Mouse (Mus musculus): ENCODE measurements around the gene Preb. TPM values are rescaled to one million over a fixed set of nuclear protein-coding genes. Genes with fewer than 3 reads are reported as not detected.

Preb gene
- total RNA-seq, 2 experiments from 2014 or later = 45.2 to 53.5 TPM

DNA sequence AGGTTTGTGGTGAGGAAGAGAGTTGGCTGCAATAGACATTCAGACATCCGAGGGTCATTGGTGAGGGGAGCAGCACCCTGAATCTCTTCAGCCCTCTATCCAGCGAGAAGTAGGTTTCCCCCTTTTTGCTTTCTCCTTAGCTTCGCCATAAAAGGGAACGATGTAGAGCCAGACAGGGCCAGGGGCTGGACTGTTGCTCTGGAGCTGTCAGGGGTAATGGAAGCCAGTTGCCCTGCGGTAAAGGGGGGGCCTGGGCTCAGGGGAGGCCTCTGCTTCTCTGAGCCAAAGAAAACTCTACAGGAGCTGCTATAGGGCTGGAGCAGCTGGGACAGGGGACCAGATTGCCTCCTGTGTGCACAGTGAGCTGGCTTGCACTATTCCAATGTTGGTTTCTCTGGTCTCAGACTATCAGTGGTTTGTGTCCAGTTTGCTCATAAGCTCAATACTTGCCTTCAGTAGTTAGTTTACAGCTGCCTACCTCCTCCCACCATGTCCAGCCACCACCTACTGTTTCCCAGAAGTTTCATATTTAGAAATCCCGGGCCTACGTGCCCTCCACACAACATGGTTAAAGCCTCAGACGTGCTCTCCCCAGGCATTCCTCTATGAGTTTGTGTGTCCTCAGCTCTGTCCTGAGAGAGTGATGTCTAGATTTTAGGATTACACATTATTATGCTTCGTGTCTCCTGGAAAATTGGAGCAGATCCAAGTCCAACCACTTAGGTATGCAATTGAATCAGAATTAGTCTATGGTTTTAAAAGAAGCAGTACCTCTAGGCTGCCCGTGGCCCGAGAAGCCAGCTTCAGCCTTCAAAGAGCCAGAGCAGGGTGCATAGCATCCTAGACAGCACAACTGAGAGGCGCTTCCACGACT is 51.5 kb downstream of the Preb start:
- ATAC-seq (replicated peaks; ENCODE audit: poor library complexity) = no peak

DNA sequence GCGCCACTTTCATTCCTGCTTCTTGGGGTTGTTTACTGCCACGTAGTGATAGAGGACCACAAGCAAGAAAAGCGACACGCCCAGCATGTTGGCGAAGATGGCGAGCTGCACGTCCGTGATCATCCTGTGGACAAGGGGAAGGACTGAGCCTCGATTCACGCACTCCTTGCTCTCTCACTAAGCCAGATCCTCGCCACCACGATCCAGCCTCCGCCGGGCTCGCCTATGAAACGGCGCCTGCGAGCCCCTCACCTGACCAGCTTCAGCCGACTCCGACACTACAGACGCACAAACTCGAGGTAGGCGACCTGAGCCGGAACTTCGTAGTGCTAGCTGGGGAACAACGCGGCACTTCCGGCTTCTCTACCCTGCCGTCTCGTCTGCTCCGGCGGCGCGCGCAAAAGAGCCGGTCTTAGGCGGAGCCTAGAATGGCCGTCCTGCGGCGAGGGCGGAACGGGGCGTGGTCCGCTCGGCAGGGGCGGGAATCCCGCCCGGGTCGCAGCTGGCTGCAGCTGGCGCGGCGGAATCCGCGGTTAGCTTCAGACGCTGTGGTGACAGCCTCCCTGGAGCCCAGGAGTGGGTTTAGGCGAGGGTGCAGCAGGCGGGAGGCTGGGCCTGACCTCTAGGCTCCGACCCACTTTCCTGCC is 52.6 kb downstream of the Preb start, which contains the start of gene Ost4:
Gene Ost4, minus strand, starts transcription at position 376 of the 647 bp plus-strand sequence.
- peak; percentile 94 for ATAC-seq (replicated peaks; ENCODE audit: poor library complexity)

DNA sequence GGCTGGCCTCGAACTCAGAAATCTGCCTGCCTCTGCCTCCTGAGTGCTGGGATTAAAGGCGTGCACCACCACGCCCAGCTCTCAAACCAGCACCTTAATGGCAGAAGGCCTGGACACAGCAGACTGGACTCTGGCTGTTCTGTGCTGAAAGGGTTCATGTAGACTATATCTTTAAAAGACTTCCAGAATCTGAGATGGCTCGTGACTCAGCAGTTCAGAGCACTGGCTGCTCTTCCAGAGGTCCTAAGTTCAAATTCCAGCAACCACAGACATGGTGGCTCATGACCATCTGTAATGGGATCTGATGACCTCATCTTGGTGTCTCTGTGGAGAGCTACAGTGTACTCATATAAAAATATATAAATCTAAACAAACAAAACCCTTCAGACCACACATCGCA is 58.3 kb downstream of the Preb start:
- no peak for ATAC-seq (replicated peaks; ENCODE audit: poor library complexity)

Other genes starting within 250 kb of the Preb start
- not detected in 2 replicates for gene Dpysl5, start 248.8 kb downstream of the Preb start, total RNA-seq (2015)
- gene Dpysl5, start 248.8 kb downstream of the Preb start, total RNA-seq (2017) = not detected in 2 replicates
- 0.27 TPM in 1 of 2 replicates, not detected in the other for gene Mapre3, start 145.7 kb downstream of the Preb start, total RNA-seq (2015)
- gene Mapre3, start 145.7 kb downstream of the Preb start, total RNA-seq (2017) = not detected in 2 replicates
- gene Tmem214, start 92.3 kb downstream of the Preb start, total RNA-seq (2015) = 18.2 and 23.9 TPM in 2 replicates
- gene Tmem214, start 92.3 kb downstream of the Preb start, total RNA-seq (2017) = 20.9 and 38.4 TPM in 2 replicates
- 12.4 and 13.8 TPM in 2 replicates for gene Agbl5, start 71.7 kb downstream of the Preb start, total RNA-seq (2015)
- 7.7 and 8.4 TPM in 2 replicates for gene Agbl5, start 71.7 kb downstream of the Preb start, total RNA-seq (2017)
- gene Ost4, start 52.6 kb downstream of the Preb start, total RNA-seq (2015) = 439 and 494 TPM in 2 replicates
- gene Ost4, start 52.6 kb downstream of the Preb start, total RNA-seq (2017) = 259 and 297 TPM in 2 replicates
- 49.7 and 64.5 TPM in 2 replicates for gene Emilin1, start 47.0 kb downstream of the Preb start, total RNA-seq (2015)
- gene Emilin1, start 47.0 kb downstream of the Preb start, total RNA-seq (2017) = 98.6 and 99.3 TPM in 2 replicates
- 74.3 and 88.2 TPM in 2 replicates for gene Khk, start 38.9 kb downstream of the Preb start, total RNA-seq (2015)
- 62.2 and 82.9 TPM in 2 replicates for gene Khk, start 38.9 kb downstream of the Preb start, total RNA-seq (2017)
- gene Cgref1, start 14.8 kb downstream of the Preb start, total RNA-seq (2015) = not detected in 2 replicates
- 1.7 TPM in 1 of 2 replicates, not detected in the other for gene Cgref1, start 14.8 kb downstream of the Preb start, total RNA-seq (2017)
- gene Tcf23, start 8.3 kb upstream of the Preb start, total RNA-seq (2015) = 0.02 TPM in 1 of 2 replicates, not detected in the other
- gene Tcf23, start 8.3 kb upstream of the Preb start, total RNA-seq (2017) = not detected in 2 replicates
- 81.4 and 113 TPM in 2 replicates for gene Atraid, start 88.0 kb upstream of the Preb start, total RNA-seq (2015)
- gene Atraid, start 88.0 kb upstream of the Preb start, total RNA-seq (2017) = 64.1 and 66.4 TPM in 2 replicates
- 3.5 and 4.8 TPM in 2 replicates for gene Slc5a6, start 88.6 kb upstream of the Preb start, total RNA-seq (2015)
- 7.5 and 8.9 TPM in 2 replicates for gene Slc5a6, start 88.6 kb upstream of the Preb start, total RNA-seq (2017)
- 43.4 and 51.2 TPM in 2 replicates for gene Cad, start 94.4 kb upstream of the Preb start, total RNA-seq (2015)
- 28.6 and 28.9 TPM in 2 replicates for gene Cad, start 94.4 kb upstream of the Preb start, total RNA-seq (2017)
- gene Dnajc5g, start 145.9 kb upstream of the Preb start, total RNA-seq (2015) = not detected in 2 replicates
- not detected in 2 replicates for gene Dnajc5g, start 145.9 kb upstream of the Preb start, total RNA-seq (2017)
- not detected in 2 replicates for gene Slc30a3, start 147.9 kb upstream of the Preb start, total RNA-seq (2015)
- not detected in 2 replicates for gene Slc30a3, start 147.9 kb upstream of the Preb start, total RNA-seq (2017)
- not detected in 2 replicates for gene Trim54, start 156.4 kb upstream of the Preb start, total RNA-seq (2015)
- not detected in 2 replicates for gene Trim54, start 156.4 kb upstream of the Preb start, total RNA-seq (2017)
- gene Ucn, start 178.5 kb upstream of the Preb start, total RNA-seq (2015) = not detected in 2 replicates
- not detected in 2 replicates for gene Ucn, start 178.5 kb upstream of the Preb start, total RNA-seq (2017)
- 27.1 and 35.3 TPM in 2 replicates for gene Mpv17, start 193.9 kb upstream of the Preb start, total RNA-seq (2015)
- 18.0 and 32.8 TPM in 2 replicates for gene Mpv17, start 193.9 kb upstream of the Preb start, total RNA-seq (2017)
- gene Gm29609, start 219.6 kb upstream of the Preb start, total RNA-seq (2015) = 0.35 and 0.59 TPM in 2 replicates
- 0.10 TPM in 1 of 2 replicates, not detected in the other for gene Gm29609, start 219.6 kb upstream of the Preb start, total RNA-seq (2017)
- 72.1 and 83.7 TPM in 2 replicates for gene Gtf3c2, start 219.8 kb upstream of the Preb start, total RNA-seq (2015)
- 46.9 and 63.5 TPM in 2 replicates for gene Gtf3c2, start 219.8 kb upstream of the Preb start, total RNA-seq (2017)
- 52.1 and 54.2 TPM in 2 replicates for gene Snx17, start 232.9 kb upstream of the Preb start, total RNA-seq (2015)
- gene Snx17, start 232.9 kb upstream of the Preb start, total RNA-seq (2017) = 31.5 and 40.7 TPM in 2 replicates
- 27.8 and 33.1 TPM in 2 replicates for gene Eif2b4, start 233.1 kb upstream of the Preb start, total RNA-seq (2015)
- gene Eif2b4, start 233.1 kb upstream of the Preb start, total RNA-seq (2017) = 36.7 and 41.9 TPM in 2 replicates
- gene Zfp513, start 241.9 kb upstream of the Preb start, total RNA-seq (2015) = 7.1 and 7.3 TPM in 2 replicates
- gene Zfp513, start 241.9 kb upstream of the Preb start, total RNA-seq (2017) = 4.3 and 4.5 TPM in 2 replicates

All from megakaryocyte progenitor cell, adult 5-6 weeks (primary cell).